Mouse (Mus musculus): Measurements from ENCODE around the gene Nudt5. TPM values are rescaled to one million over a fixed set of nuclear protein-coding genes. Genes with fewer than 3 reads are reported as not detected.

Gene Nudt5
- polyA plus RNA-seq, 1 experiment from 2014 or later, result 90.7 TPM

- peaks cover 72% of the 10 kb centered on the region for H3K36me3 ChIP-seq
- no peak for DNase-seq (ENCODE audit: low spot score)
- peaks cover 8% of the 10 kb centered on the region; the same call in 1 of the 2 replicates for H3K4me1 ChIP-seq (replicated peaks)
- no peaks in the 10 kb centered on the region for H3K27me3 ChIP-seq (ENCODE audit: insufficient read depth, poor library complexity, severe bottlenecking)
- WGBS, result 78% methylated on average over 2 of the region's 2 CpGs
- no peak overlapping the region for H3K4me3 ChIP-seq
- no peak overlapping the region for H3K27ac ChIP-seq
- no peaks in the 10 kb centered on the region for H3K9me3 ChIP-seq
Observed at GRCm38 (mm10) chr2:5889412-5889811, 44.6 kb downstream of the Nudt5 start.

- peak; percentile 12 for DNase-seq (ENCODE audit: low spot score)
- Histone ChIP-seq H3K4me1 (replicated peaks) (peaks cover 9% of the 10 kb centered on the region; the same call in 1 of the 2 replicates), H3K36me3 (peaks cover 35% of the 10 kb centered on the region), H3K4me3 (peak overlapping the region; percentile 92), H3K27me3 (ENCODE audit: insufficient read depth, poor library complexity, severe bottlenecking) (no peaks in the 10 kb centered on the region), H3K27ac (peak overlapping the region; percentile 95), H3K9me3 (no peaks in the 10 kb centered on the region)
- 55% methylated on average over 11 of the region's 11 CpGs for WGBS
Observed at GRCm38 (mm10) chr2:5894296-5894695, 49.5 kb downstream of the Nudt5 start.

GRCm38 (mm10) chr2:5894843-5895570, 50.2 kb downstream of the Nudt5 start, which contains the start of gene Sec61a2:
Gene Sec61a2 (minus strand): TSS chr2:5895432.
- peak within 1 kb of the TSS; percentile 95 for H3K27ac ChIP-seq
- peaks cover 9% of the 10 kb centered on the region; the same call in 1 of the 2 replicates for H3K4me1 ChIP-seq (replicated peaks)
- peaks cover 35% of the 10 kb centered on the region for H3K36me3 ChIP-seq
- H3K4me3 ChIP-seq, result peak within 1 kb of the TSS; percentile 92
- WGBS, result under 1% methylated on average over 62 of the region's 62 CpGs
- DNase-seq (ENCODE audit: low spot score), result peak; percentile 100
- H3K9me3 ChIP-seq, result no peaks in the 10 kb centered on the region
- no peaks in the 10 kb centered on the region for H3K27me3 ChIP-seq (ENCODE audit: insufficient read depth, poor library complexity, severe bottlenecking)

GRCm38 (mm10) chr2:5900145-5900544, 55.3 kb downstream of the Nudt5 start:
- DNase-seq (ENCODE audit: low spot score), result no peak
- 66% methylated on average over 5 of the region's 5 CpGs for WGBS
- Histone ChIP-seq H3K36me3 (peaks cover 23% of the 10 kb centered on the region), H3K4me3 (no peak overlapping the region), H3K27me3 (ENCODE audit: insufficient read depth, poor library complexity, severe bottlenecking) (no peaks in the 10 kb centered on the region), H3K27ac (no peak overlapping the region), H3K4me1 (replicated peaks) (no peaks in the 10 kb centered on the region; the same call in 1 of the 2 replicates), H3K9me3 (no peaks in the 10 kb centered on the region)

GRCm38 (mm10) chr2:5906092-5906491, 61.3 kb downstream of the Nudt5 start:
- Histone ChIP-seq H3K4me3 (no peak overlapping the region), H3K27ac (no peak overlapping the region), H3K27me3 (ENCODE audit: insufficient read depth, poor library complexity, severe bottlenecking) (no peaks in the 10 kb centered on the region), H3K36me3 (peaks cover 16% of the 10 kb centered on the region; the same call in 1 of the 2 replicates), H3K4me1 (replicated peaks) (no peaks in the 10 kb centered on the region), H3K9me3 (no peaks in the 10 kb centered on the region)
- 80% methylated on average over 5 of the region's 5 CpGs for WGBS
- no peak for DNase-seq (ENCODE audit: low spot score)

GRCm38 (mm10) chr2:5906625-5907024, 61.8 kb downstream of the Nudt5 start:
- 46% methylated on average over 3 of the region's 3 CpGs for WGBS
- H3K9me3 ChIP-seq, result no peaks in the 10 kb centered on the region
- H3K4me1 ChIP-seq (replicated peaks), result no peaks in the 10 kb centered on the region
- no peak overlapping the region for H3K27ac ChIP-seq
- DNase-seq (ENCODE audit: low spot score), result peak; percentile 64
- peaks cover 15% of the 10 kb centered on the region; the same call in 1 of the 2 replicates for H3K36me3 ChIP-seq
- H3K4me3 ChIP-seq, result no peak overlapping the region
- no peaks in the 10 kb centered on the region for H3K27me3 ChIP-seq (ENCODE audit: insufficient read depth, poor library complexity, severe bottlenecking)

- Histone ChIP-seq H3K27ac (no peak overlapping the region), H3K4me1 (replicated peaks) (no peaks in the 10 kb centered on the region), H3K4me3 (no peak overlapping the region), H3K9me3 (no peaks in the 10 kb centered on the region), H3K27me3 (ENCODE audit: insufficient read depth, poor library complexity, severe bottlenecking) (no peaks in the 10 kb centered on the region), H3K36me3 (peaks cover 10% of the 10 kb centered on the region)
- 72% methylated on average over 16 of the region's 16 CpGs for WGBS
- no peak for DNase-seq (ENCODE audit: low spot score)
Observed at GRCm38 (mm10) chr2:5911282-5911965, 66.6 kb downstream of the Nudt5 start.

Other genes starting within 250 kb of the Nudt5 start
- 1.3 and 1.8 TPM in 2 replicates for gene Camk1d, start 130.5 kb upstream of the Nudt5 start, polyA plus RNA-seq (2016; fragmentation: Nextera tagmentation; extraction: Ambion mirVana)
- gene Cdc123, start 145 bp downstream of the Nudt5 start, polyA plus RNA-seq (2016; fragmentation: Nextera tagmentation; extraction: Ambion mirVana), result 354 and 392 TPM in 2 replicates
- 1.4 and 1.8 TPM in 2 replicates for gene Gm13199, start 17.9 kb downstream of the Nudt5 start, polyA plus RNA-seq (2016; fragmentation: Nextera tagmentation; extraction: Ambion mirVana)
- gene Sec61a2, start 50.4 kb downstream of the Nudt5 start, polyA plus RNA-seq (2016; fragmentation: Nextera tagmentation; extraction: Ambion mirVana), result 76.8 and 87.2 TPM in 2 replicates
- 3.8 and 5.0 TPM in 2 replicates for gene Dhtkd1, start 97.8 kb downstream of the Nudt5 start, polyA plus RNA-seq (2016; fragmentation: Nextera tagmentation; extraction: Ambion mirVana)
- gene Upf2, start 106.5 kb downstream of the Nudt5 start, polyA plus RNA-seq (2016; fragmentation: Nextera tagmentation; extraction: Ambion mirVana), result 6.9 and 9.0 TPM in 2 replicates